Mouse (Mus musculus) forebrain, embryonic 16.5 days (tissue): ENCODE data around the gene Notch1. TPM values are rescaled to one million over a fixed set of nuclear protein-coding genes. Genes with fewer than 3 reads are reported as not detected.
A peak's percentile ranks its signal among the peaks of the same experiment; 100 is the strongest.

Source experiments
- ATAC-seq: fragments of 200-750 bp; cut with Nextera tagmentation; 2 replicates; pipeline ENCODE4 v1.8.0; 2017; ENCODE audit warnings: mild to moderate bottlenecking, moderate library complexity
- H3K27ac ChIP-seq: fragments of 300-500 bp; sonication (generic); 2 replicates; pipeline ENCODE4 v1.5.1; 2014; ENCODE audit warnings: low read length, control low read depth
- H3K27me3 ChIP-seq: fragments of 300-500 bp; sonication (generic); replicated peaks from 2 replicates; pipeline ENCODE4 v1.6.1; 2014; ENCODE audit warnings: low read length; ENCODE audit not compliant: control insufficient read depth, insufficient read depth
- H3K36me3 ChIP-seq: fragments of 300-500 bp; sonication (generic); 2 replicates; pipeline ENCODE4 v1.6.1; 2014; ENCODE audit not compliant: control insufficient read depth, insufficient read depth
- H3K4me1 ChIP-seq: fragments of 300-500 bp; sonication (generic); replicated peaks from 2 replicates; pipeline ENCODE4 v1.6.1; 2014; ENCODE audit warnings: low read length; ENCODE audit not compliant: control insufficient read depth, insufficient read depth
- H3K4me2 ChIP-seq: fragments of 300-500 bp; sonication (generic); 2 replicates; pipeline ENCODE4 v1.6.1; 2014; ENCODE audit warnings: mild to moderate bottlenecking, low read length, control low read depth
- H3K4me3 ChIP-seq: fragments of 300-500 bp; sonication (generic); replicated peaks from 2 replicates; pipeline ENCODE4 v1.5.1; 2014; ENCODE audit warnings: mild to moderate bottlenecking, low read length, control low read depth
- H3K9ac ChIP-seq: fragments of 300-500 bp; sonication (generic); replicated peaks from 2 replicates; pipeline ENCODE4 v1.6.1; 2014; ENCODE audit warnings: low read depth, low read length, control low read depth
- H3K9me3 ChIP-seq: fragments of 300-500 bp; sonication (generic); 2 replicates; pipeline ENCODE4 v1.6.1; 2016; ENCODE audit warnings: low read length; ENCODE audit not compliant: control insufficient read depth
- WGBS: fragments of 180-500 bp; shearing (Covaris S2); extraction: QIAGEN DNeasy Blood & Tissue Kit; methylation state at CpG from one replicate; pipeline ENCODE4 v1.1.7; 2014; 5-methylcytosine and 5-hydroxymethylcytosine counted together
- polyA plus RNA-seq: library from polyadenylated mRNA; unstranded; fragments of >200 nt; fragmentation: Nextera tagmentation; extraction: Ambion mirVana; gene quantifications from 2 replicates; pipeline ENCODE4 v1.2.1, GENCODE M21; 2015

The Notch1 gene
- polyA plus RNA-seq, 1 experiment from 2014 or later: 20.2 TPM

DNA sequence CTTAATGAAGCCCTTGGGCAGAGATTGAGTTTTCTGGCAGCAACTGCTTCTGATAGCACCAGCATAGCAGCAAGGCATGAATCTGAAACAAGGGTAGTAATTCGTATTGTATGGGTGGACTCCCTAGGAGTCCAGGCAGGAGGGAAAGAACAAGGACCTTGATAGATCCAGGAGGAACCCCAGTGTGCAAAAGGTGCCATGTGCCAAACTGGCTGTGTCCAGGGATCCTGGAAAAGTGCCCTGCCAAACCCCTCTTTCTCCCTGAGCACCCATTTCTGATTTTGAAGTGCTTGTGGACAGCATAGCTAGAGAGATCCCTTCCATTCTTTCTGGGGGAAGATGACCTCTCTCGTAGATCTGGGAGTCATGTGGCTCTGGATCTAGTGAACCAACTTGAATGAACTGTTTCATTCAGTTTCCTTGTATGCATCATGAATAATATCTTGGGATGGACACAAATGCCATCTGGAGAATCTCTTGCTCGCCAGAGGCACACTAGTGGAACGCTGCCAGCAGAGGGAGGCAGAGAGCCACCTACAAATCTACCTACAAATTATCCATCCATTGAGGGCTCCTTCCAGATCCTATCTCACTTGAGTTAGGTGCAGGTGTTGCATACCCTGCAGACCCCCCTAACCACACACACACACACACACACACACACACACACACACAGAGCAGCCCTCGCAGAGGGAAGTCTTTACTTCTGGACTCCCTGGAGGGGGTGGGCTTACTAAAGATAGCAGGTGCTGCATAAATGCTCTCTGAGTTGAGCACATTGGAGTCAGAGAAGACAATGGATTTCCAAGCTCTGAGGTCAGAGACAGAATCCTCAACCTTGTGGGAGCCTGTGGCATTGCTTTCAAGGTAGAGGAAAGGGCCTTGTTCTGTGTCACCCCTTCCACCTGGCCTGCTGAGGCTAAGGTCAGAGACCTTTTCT lies 67.1 kb downstream of the Notch1 start:
- Histone ChIP-seq H3K9me3 (no peaks in the 10 kb centered on the region), H3K9ac (no peak overlapping the region; the same call in 1 of the 2 replicates), H3K27ac (no peak overlapping the region), H3K4me2 (no peak overlapping the region), H3K27me3 (no peaks in the 10 kb centered on the region), H3K36me3 (no peaks in the 10 kb centered on the region), H3K4me1 (peaks cover 31% of the 10 kb centered on the region), H3K4me3 (no peak overlapping the region)
- no peak for ATAC-seq
- WGBS: 22% methylated on average over 5 of the region's 5 CpGs

DNA sequence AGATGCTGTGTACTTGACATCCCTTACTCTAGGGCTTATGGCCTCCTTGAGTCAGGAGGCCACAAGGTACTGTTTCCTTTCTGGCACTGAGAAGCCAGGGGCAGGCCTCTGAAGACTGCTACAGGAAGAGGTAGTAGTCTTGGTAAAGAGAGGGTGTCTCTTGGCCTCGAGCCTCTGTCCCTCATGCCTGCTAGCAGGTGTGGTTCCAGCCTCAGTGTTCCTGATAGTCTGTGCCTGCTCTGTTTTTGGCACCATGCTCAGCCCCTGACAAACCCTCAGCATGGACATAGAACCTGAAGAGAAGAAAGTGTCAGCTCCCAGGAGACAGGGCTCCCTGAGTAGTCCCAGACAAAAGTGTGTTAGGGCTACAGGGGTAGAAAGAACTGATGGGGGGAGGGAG lies 69.0 kb downstream of the Notch1 start:
- no peak overlapping the region for H3K4me3 ChIP-seq
- no peaks in the 10 kb centered on the region for H3K9me3 ChIP-seq
- no peak overlapping the region for H3K27ac ChIP-seq
- ATAC-seq: no peak
- no peak overlapping the region for H3K4me2 ChIP-seq
- peaks cover 39% of the 10 kb centered on the region for H3K4me1 ChIP-seq
- H3K9ac ChIP-seq: no peak overlapping the region
- no peaks in the 10 kb centered on the region for H3K27me3 ChIP-seq
- 96% methylated on average over 1 of the region's 1 CpGs for WGBS
- no peaks in the 10 kb centered on the region for H3K36me3 ChIP-seq

DNA sequence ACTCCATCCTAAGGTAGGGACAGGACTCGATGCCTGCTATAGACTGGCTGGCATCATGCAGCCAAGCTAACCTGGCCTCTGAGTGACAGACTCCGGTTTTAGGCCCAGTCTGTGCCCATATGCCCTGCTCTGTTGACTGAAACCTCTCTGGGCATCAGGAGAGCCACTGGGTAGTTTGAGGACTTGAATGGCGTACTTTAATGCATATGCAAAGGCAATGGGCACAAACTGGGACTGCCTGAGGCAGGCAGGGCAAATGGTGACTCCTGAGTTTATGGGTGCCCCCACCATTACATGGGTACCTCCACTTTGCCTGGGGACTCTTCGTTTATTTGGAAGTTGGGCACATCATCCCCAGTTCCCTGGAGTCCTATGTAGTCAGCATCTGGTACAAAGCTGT lies 69.8 kb downstream of the Notch1 start:
- Histone ChIP-seq H3K4me1 (peaks cover 39% of the 10 kb centered on the region), H3K27ac (no peak overlapping the region)
- WGBS: 82% methylated on average over 4 of the region's 4 CpGs

DNA sequence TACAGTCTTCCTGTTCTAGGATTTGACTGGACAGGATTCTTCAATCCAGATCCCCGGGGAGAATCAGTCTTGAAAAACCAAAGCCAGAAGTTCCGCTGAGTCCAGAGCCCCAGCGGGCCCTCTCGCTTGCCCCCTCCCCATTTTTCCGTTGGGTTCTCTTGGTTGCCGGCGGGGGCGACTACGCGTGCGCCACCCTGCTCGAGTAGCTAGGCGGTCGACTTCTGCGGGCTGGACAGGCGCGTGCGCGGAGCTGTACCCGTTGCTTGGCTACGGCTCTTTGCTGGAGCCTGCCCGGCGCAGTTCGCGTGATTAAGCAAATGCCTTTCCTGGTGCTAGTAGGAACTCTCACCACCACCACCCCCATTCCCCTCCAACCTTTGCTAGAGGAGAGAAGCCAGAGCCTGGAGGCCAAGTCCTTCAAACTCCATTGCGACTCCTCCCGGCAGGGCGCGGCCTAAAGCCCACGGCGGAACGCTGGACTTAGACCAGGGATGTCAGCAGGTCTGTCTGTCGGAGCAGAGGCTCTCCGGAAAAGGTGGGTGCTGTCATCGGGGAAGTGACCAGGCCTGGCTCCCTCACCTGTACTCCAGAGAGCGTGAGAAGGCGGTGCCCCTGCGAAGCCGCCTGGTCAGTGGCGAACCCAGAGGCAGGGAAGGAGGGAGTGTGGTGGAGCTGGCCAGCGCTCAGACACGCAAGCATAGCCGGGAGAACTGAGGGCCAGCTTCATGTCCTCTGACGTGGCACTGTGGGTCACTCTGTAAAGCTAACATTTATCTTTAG lies 70.6 kb downstream of the Notch1 start:
- peak; percentile 92 for ATAC-seq
- H3K4me1 ChIP-seq: peaks cover 39% of the 10 kb centered on the region
- H3K9me3 ChIP-seq: no peaks in the 10 kb centered on the region
- H3K36me3 ChIP-seq: 0 out of 2 replicates have a peak, but pooled peaks cover under 1% of the 10 kb centered on the region
- no peaks in the 10 kb centered on the region for H3K27me3 ChIP-seq
- 0% methylated on average over 44 of the region's 44 CpGs for WGBS
- H3K27ac ChIP-seq: peak overlapping the region; percentile 95
- peak overlapping the region; percentile 68 for H3K9ac ChIP-seq
- peak overlapping the region; percentile 82 for H3K4me3 ChIP-seq
- H3K4me2 ChIP-seq: peak overlapping the region; percentile 84

More for the DNA sequence above, 69.8 kb downstream of the Notch1 start:
- ATAC-seq: no peak
- H3K9me3 ChIP-seq: no peaks in the 10 kb centered on the region
- peak overlapping the region; percentile 82 for H3K4me3 ChIP-seq
- no peaks in the 10 kb centered on the region for H3K36me3 ChIP-seq
- no peaks in the 10 kb centered on the region for H3K27me3 ChIP-seq
- peak overlapping the region; percentile 84 for H3K4me2 ChIP-seq
- peak overlapping the region; percentile 68 for H3K9ac ChIP-seq

DNA sequence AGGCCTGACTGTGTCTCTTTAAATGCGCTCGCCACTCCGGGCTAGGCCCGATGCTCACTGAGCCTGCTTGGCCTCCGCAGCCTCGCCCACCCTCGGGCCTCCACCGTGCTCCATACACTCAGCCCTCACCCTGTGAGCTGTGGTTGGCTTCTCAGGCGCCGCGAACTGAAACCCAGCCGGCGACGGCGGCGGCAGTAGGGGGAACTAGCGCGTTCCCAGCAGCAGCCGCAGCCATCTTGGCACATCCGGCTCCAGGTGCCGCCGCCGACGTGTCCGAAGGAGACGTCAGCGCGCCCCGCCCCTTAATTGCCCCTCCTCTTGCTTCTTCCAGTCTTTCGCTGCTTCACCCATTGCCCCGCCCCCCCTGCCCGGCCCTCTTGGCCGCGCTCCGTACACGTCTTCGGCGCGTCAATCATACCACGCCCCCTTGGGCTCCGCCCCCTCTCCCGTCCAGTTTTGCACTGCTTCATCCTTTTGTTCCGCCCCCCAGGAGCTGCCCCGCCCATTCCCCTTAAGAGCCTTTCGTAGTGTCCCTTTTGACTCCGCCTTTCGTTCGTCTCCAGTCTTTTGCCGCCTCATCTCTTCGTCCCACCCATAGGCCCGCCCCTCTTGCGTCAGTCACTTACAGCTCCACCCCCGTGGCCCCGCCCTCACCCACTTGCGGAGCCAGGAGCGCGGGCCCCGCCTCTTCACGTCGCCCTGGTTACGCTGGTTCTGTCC lies 71.4 kb downstream of the Notch1 start, which contains the start of gene Sec16a:
TSS of gene Sec16a (minus strand) at position 271 of the 720 bp plus-strand sequence.
- Histone ChIP-seq H3K36me3 (0 out of 2 replicates have a peak, but pooled peaks cover 4% of the 10 kb centered on the region), H3K9me3 (no peaks in the 10 kb centered on the region), H3K4me1 (peaks cover 39% of the 10 kb centered on the region), H3K27ac (peak within 1 kb of the TSS; percentile 95), H3K4me2 (peak within 1 kb of the TSS; percentile 84), H3K9ac (peak within 1 kb of the TSS; percentile 85), H3K27me3 (no peaks in the 10 kb centered on the region), H3K4me3 (peak within 1 kb of the TSS; percentile 82)
- WGBS: under 1% methylated on average over 61 of the region's 61 CpGs
- peak; percentile 90 for ATAC-seq

DNA sequence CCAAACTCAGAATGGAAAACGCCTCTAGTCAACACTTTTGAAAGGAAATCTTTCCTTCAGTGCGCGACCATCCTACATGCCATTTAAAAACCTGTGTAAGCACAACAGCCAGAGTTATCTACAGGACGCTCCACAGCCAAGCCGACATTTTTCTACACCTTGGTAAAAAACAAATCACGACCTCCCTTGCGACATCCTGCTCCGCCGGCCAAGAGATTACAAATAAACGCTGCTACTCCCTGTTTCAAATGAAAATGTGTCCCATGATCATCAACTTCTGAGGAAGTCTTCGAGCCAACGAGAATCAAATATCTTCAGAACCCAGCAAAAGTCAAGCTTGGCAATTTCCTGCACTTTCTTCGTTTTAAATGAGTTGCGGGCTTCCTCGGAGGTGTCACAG lies 72.1 kb downstream of the Notch1 start:
- peaks cover 35% of the 10 kb centered on the region for H3K4me1 ChIP-seq
- ATAC-seq: no peak
- H3K9me3 ChIP-seq: no peaks in the 10 kb centered on the region
- H3K36me3 ChIP-seq: peaks cover 10% of the 10 kb centered on the region; the same call in 1 of the 2 replicates
- H3K4me3 ChIP-seq: peak overlapping the region; percentile 82
- no peaks in the 10 kb centered on the region for H3K27me3 ChIP-seq
- H3K9ac ChIP-seq: peak overlapping the region; percentile 85
- 3% methylated on average over 15 of the region's 15 CpGs for WGBS
- H3K27ac ChIP-seq: peak overlapping the region; percentile 91
- H3K4me2 ChIP-seq: peak overlapping the region; percentile 75

DNA sequence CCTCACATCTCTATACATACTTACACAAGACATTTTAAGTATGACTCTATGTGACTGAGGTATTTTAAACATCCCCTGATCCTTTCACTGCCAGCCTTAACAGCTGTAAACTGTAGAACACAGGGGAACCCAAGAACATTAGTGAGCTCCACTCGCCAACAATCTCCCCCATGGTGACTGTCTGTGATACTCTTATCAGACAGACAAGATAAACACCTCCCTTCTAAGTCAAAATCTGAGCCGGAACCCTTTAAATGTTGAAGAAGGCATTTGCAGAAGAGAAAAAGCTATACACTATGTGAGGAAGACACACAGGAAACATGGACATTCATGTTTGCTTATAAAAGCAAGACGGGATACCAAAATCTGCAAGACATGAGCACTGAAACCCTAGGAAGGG lies 72.6 kb downstream of the Notch1 start:
- peak overlapping the region; percentile 82 for H3K4me3 ChIP-seq
- peaks cover 11% of the 10 kb centered on the region; the same call in 1 of the 2 replicates for H3K36me3 ChIP-seq
- peaks cover 30% of the 10 kb centered on the region for H3K4me1 ChIP-seq
- H3K9ac ChIP-seq: peak overlapping the region; percentile 85
- H3K27ac ChIP-seq: no peak overlapping the region
- WGBS: 59% methylated on average over 3 of the region's 3 CpGs
- peak overlapping the region; percentile 75 for H3K4me2 ChIP-seq
- H3K27me3 ChIP-seq: no peaks in the 10 kb centered on the region
- no peak for ATAC-seq
- H3K9me3 ChIP-seq: no peaks in the 10 kb centered on the region

DNA sequence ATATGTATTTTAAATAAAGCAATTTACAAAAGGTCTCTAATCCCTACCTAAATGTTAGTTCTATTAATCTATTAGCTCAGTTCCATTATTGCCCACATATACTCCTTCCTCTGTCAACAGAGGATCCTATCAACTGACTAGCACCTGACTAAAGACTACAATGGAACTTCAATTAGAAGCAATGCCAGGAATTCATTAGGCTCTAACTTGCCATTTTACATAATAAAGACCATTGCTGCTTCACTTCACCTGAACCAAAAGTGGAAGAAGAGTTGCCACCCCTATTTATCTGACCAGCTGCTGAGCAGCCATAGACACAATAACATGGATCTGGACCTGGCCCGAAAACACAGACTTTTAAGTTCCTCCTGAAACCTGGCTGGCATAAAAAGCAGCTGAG lies 73.6 kb downstream of the Notch1 start:
- H3K4me3 ChIP-seq: no peak overlapping the region
- 26% methylated on average over 1 of the region's 1 CpGs for WGBS
- H3K4me2 ChIP-seq: no peak overlapping the region
- no peaks in the 10 kb centered on the region for H3K27me3 ChIP-seq
- ATAC-seq: no peak
- H3K36me3 ChIP-seq: peaks cover 14% of the 10 kb centered on the region; the same call in 1 of the 2 replicates
- no peak overlapping the region for H3K9ac ChIP-seq
- no peak overlapping the region for H3K27ac ChIP-seq
- peaks cover 26% of the 10 kb centered on the region for H3K4me1 ChIP-seq
- no peaks in the 10 kb centered on the region for H3K9me3 ChIP-seq
